Mouse (Mus musculus) macrophage (primary cell): ENCODE results near the gene Klk12. TPM values are rescaled to one million over a fixed set of nuclear protein-coding genes. Genes with fewer than 3 reads are reported as not detected.

Experiments
- H3K27ac ChIP-seq: fragments of 350-480 bp; formaldehyde crosslinking; 2 replicates; pipeline ENCODE4 v1.9.0; 2021
- H3K36me3 ChIP-seq: fragments of 350-480 bp; formaldehyde crosslinking; 2 replicates; pipeline ENCODE4 v1.9.0; 2021; ENCODE audit errors: inconsistent target
- H3K4me3 ChIP-seq: fragments of 350-480 bp; formaldehyde crosslinking; 2 replicates; pipeline ENCODE4 v1.9.0; 2021; ENCODE audit errors: inconsistent target
- H3K79me2 ChIP-seq: fragments of 350-480 bp; formaldehyde crosslinking; 2 replicates; pipeline ENCODE4 v1.9.0; 2021; ENCODE audit errors: inconsistent target
- WGBS: methylation state at CpG from one replicate; pipeline ENCODE4 v1.1.7; 2026; ENCODE audit warnings: inconsistent platforms; ENCODE audit not compliant: missing documents; 5-methylcytosine and 5-hydroxymethylcytosine counted together
- polyA plus RNA-seq: library from polyadenylated mRNA; stranded (reverse); fragments of 250-400 nt; gene quantifications from 3 replicates; pipeline ENCODE4 v1.2.4, GENCODE M21; 2018; ENCODE audit warnings: inconsistent platforms
- total RNA-seq, 78 experiments: library from RNA; depleted of rRNA; stranded (reverse); fragments of 250-400 nt; gene quantifications; 1 replicate in 9 of 78; 2 replicates in 24 of 78; 3 replicates in 43 of 78; 4 replicates in 2 of 78; pipeline ENCODE4 v1.2.4; 2018; ENCODE audit warnings: inconsistent platforms in 56 of 78

The Klk12 gene
- not detected for total RNA-seq (2018; cell fraction: chromatin; rRNA removed)
- total RNA-seq (2018; cell fraction: cytosol; rRNA removed): not detected
- total RNA-seq (2018; cell fraction: nucleus; rRNA removed): not detected
- not detected in 3 replicates for polyA plus RNA-seq

DNA sequence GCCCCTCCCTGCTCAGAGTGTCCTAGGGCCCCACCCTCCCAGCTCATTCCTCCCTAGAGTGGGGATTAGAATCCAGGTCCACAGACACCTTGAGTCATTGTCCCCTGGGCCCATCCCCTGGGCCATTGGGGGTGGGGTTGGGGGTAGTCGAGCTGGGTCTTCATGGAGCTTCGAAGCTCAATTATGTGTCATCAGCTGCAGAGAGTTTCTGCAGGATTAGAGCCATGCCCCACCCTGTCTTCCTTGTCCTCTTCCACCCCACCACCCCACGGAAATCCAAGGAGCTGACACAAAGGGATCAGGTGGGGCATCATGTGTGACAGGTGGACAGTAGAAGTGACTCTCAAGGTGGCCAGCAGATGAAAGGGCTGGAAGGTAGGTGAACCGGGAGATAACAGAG lies at the start of gene Klk12:
Gene Klk12 (plus strand): TSS at position 301 of the 400 bp plus-strand sequence.
- H3K36me3 ChIP-seq: no peaks in the 10 kb centered on the region
- H3K4me3 ChIP-seq: no peak within 1 kb of the TSS
- H3K79me2 ChIP-seq: no peaks in the 10 kb centered on the region
- 87% methylated on average over 4 of the region's 4 CpGs for WGBS
- H3K27ac ChIP-seq: no peak within 1 kb of the TSS

DNA sequence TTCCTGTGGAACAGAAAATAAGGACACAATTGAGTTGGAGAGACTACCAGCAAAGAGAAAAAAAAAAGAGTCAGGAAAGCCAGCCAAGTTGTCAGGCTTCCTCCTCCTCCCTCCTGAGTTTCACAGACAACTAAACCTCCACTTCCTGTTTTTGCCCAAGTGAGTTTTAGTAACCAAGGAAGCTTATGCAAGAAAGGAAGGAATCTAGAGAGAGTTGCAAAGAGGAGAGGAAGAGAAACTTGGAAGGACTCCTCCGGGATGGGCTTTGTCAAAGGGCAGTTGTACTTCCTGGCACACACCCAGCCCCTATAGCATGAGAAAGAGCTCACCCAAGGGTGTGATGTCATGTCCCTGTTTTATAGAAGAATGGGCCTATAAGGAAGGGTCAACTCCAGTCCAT lies 20.9 kb upstream of the Klk12 start:
- Histone ChIP-seq H3K79me2 (no peaks in the 10 kb centered on the region), H3K27ac (0 out of 2 replicates have a peak overlapping the region, but pooled peaks have one; percentile 8), H3K36me3 (no peaks in the 10 kb centered on the region), H3K4me3 (no peak overlapping the region)
- 0% methylated on average over 1 of the region's 1 CpGs for WGBS

DNA sequence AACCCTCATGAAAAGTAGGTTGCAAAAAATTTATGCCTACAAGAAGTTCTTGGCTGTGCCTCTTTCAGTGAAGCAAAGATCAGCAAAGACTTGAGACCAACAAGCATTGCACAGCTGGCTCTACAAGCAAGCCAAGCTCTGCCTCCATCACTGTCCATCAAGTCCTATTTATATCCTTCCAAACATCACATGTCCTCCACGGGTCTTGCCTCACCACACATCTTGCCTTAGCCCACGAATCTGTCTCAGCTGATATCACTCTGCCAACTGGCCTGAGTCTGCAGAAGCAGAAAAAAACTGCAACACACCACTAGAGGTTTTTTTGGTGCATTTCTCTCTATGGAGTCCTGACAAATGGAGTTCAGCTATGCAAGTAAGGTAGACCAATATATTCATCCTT lies 15.9 kb upstream of the Klk12 start:
- WGBS: 6% methylated on average over 2 of the region's 2 CpGs
- no peaks in the 10 kb centered on the region for H3K79me2 ChIP-seq
- no peak overlapping the region for H3K4me3 ChIP-seq
- H3K27ac ChIP-seq: no peak overlapping the region
- no peaks in the 10 kb centered on the region for H3K36me3 ChIP-seq

DNA sequence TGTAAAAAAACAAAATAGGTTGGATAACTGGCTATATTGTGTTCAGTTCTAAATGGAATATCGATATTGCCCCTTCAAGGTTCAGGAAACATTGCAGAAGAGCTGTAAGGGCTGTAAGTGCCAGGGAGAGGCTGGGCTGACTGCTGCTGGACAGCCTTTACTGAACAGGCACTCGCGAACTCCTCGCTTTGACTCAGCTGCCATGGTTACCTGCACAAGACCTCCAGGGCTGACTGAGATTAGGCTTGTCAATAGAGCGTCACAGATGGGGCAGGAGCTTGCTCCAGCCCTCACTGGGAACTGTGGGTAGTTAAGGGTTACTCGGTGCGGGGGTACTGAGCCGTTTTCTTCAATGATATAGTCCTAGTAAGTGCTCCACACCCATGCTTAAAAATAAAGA lies 2.2 kb upstream of the Klk12 start:
- Histone ChIP-seq H3K4me3 (no peak overlapping the region), H3K79me2 (no peaks in the 10 kb centered on the region), H3K27ac (no peak overlapping the region), H3K36me3 (no peaks in the 10 kb centered on the region)
- WGBS: 72% methylated on average over 8 of the region's 8 CpGs

- 91% methylated on average over 8 of the region's 8 CpGs for WGBS
- no peaks in the 10 kb centered on the region for H3K79me2 ChIP-seq
- no peak overlapping the region for H3K4me3 ChIP-seq
- no peak overlapping the region for H3K27ac ChIP-seq
- no peaks in the 10 kb centered on the region for H3K36me3 ChIP-seq
These were observed 939 bp downstream of the Klk12 start for GRCm38 (mm10) chr7:43769636-43770035.

DNA sequence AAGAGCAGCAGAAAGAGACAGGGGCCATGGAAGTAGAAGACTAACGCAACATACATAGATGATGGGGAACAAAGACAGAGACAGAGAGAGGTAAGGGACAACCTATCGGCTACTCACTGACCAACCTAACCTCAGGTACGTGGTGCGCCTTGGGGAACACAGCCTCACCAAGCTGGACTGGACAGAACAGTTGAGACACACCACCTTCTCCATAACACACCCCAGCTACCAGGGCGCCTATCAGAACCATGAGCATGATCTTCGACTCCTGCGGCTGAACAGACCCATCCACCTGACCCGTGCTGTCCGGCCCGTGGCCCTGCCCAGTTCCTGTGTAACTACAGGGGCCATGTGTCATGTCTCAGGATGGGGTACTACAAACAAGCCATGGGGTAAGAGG lies 2.0 kb downstream of the Klk12 start:
- H3K4me3 ChIP-seq: no peak overlapping the region
- no peaks in the 10 kb centered on the region for H3K36me3 ChIP-seq
- no peak overlapping the region for H3K27ac ChIP-seq
- no peaks in the 10 kb centered on the region for H3K79me2 ChIP-seq
- 96% methylated on average over 10 of the region's 10 CpGs for WGBS

DNA sequence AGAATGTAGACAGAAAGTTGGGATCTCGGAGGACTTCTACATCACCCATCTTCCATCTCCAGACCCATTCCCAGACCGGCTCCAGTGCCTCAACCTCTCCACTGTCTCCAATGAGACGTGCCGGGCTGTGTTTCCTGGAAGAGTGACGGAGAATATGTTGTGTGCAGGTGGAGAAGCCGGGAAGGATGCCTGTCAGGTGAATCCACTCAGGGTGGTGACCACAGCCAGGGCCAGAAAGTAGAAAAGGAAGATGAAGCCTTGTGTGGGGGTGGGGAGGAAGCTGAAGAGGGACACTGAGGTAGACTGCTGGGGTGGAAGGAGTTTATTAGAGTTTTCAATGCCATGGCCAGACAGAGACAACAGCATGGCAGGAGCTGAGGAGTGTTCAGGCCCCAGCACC lies 3.2 kb downstream of the Klk12 start:
- no peak overlapping the region for H3K27ac ChIP-seq
- no peaks in the 10 kb centered on the region for H3K79me2 ChIP-seq
- 97% methylated on average over 6 of the region's 6 CpGs for whole genome bisulfite sequencing
- H3K4me3 ChIP-seq: no peak overlapping the region
- no peaks in the 10 kb centered on the region for H3K36me3 ChIP-seq

DNA sequence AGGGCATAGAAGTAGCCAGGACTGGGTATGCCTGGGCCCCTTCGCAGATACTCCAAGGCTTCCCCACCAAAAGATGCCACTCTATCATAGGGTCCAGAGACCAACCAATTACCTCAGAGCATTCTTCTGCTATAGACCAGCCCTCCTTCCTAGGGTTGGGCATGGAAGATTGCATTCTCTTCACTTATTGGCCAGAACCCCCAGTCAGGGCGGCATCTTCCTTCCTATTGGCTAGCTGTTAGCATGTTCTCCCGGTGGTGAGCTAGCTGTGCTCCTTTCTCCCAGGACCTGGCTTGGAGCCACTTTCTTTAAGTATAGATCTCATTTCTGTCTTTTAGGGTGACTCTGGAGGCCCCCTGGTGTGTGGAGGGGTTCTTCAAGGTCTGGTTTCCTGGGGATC lies 4.2 kb downstream of the Klk12 start:
- 81% methylated on average over 3 of the region's 3 CpGs for WGBS
- Histone ChIP-seq H3K4me3 (no peak overlapping the region), H3K36me3 (no peaks in the 10 kb centered on the region), H3K27ac (no peak overlapping the region), H3K79me2 (no peaks in the 10 kb centered on the region)

DNA sequence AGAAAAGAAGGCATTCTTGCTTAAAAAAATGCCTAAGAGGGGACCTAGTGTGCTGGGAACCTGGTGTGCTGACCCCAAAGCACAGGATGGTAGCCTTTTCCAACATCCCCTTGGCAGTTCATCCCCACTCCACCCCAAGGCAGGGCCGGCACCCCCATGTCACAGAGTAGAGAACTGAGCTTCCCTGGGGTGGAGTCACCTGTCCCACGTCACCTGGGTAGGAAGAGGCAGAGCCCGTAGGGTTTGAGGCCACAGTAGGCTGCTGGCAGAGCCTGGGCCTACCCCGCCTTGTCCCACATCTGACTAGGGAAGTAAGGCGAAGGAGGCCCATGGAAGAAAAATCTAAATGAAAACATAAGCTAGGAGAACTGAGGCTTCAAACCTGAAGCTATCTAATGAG lies 5.7 kb downstream of the Klk12 start, which contains the start of gene Klk11:
Gene Klk11 (plus strand): TSS at position 241 of the 400 bp plus-strand sequence.
- Histone ChIP-seq H3K4me3 (no peak within 1 kb of the TSS), H3K27ac (no peak within 1 kb of the TSS), H3K79me2 (no peaks in the 10 kb centered on the region), H3K36me3 (no peaks in the 10 kb centered on the region)
- 96% methylated on average over 5 of the region's 5 CpGs for WGBS

- WGBS: 86% methylated on average over 6 of the region's 6 CpGs
These were observed 6.1 kb downstream of the Klk12 start for GRCm38 (mm10) chr7:43774802-43775201.

GRCm38 (mm10) chr7:43775311-43776057 lies 6.8 kb downstream of the Klk12 start:
- Histone ChIP-seq H3K27ac (no peak overlapping the region), H3K4me3 (no peak overlapping the region)
- WGBS: 84% methylated on average over 7 of the region's 7 CpGs

More at GRCm38 (mm10) chr7:43774802-43775201, 6.1 kb downstream of the Klk12 start:
- Histone ChIP-seq H3K27ac (no peak overlapping the region), H3K36me3 (no peaks in the 10 kb centered on the region), H3K4me3 (no peak overlapping the region), H3K79me2 (no peaks in the 10 kb centered on the region)

GRCm38 (mm10) chr7:43776506-43776905 lies 7.8 kb downstream of the Klk12 start:
- Histone ChIP-seq H3K79me2 (no peaks in the 10 kb centered on the region), H3K4me3 (no peak overlapping the region), H3K36me3 (no peaks in the 10 kb centered on the region), H3K27ac (no peak overlapping the region)
- 89% methylated on average over 5 of the region's 5 CpGs for WGBS

More at GRCm38 (mm10) chr7:43775311-43776057, 6.8 kb downstream of the Klk12 start:
- Histone ChIP-seq H3K36me3 (no peaks in the 10 kb centered on the region), H3K79me2 (no peaks in the 10 kb centered on the region)

GRCm38 (mm10) chr7:43777423-43777822 lies 8.7 kb downstream of the Klk12 start:
- Histone ChIP-seq H3K79me2 (no peaks in the 10 kb centered on the region), H3K27ac (no peak overlapping the region), H3K36me3 (no peaks in the 10 kb centered on the region), H3K4me3 (no peak overlapping the region)
- WGBS: 90% methylated on average over 12 of the region's 12 CpGs

GRCm38 (mm10) chr7:43778176-43778970 lies 9.7 kb downstream of the Klk12 start:
- Histone ChIP-seq H3K27ac (no peak overlapping the region), H3K79me2 (no peaks in the 10 kb centered on the region), H3K36me3 (no peaks in the 10 kb centered on the region), H3K4me3 (no peak overlapping the region)
- 90% methylated on average over 10 of the region's 10 CpGs for WGBS

GRCm38 (mm10) chr7:43780241-43780640 lies 11.5 kb downstream of the Klk12 start:
- Histone ChIP-seq H3K36me3 (no peaks in the 10 kb centered on the region), H3K79me2 (no peaks in the 10 kb centered on the region), H3K27ac (no peak overlapping the region), H3K4me3 (no peak overlapping the region)
- WGBS: 77% methylated on average over 6 of the region's 6 CpGs
